Mouse (Mus musculus): ENCODE data around the gene St8sia6. TPM values are rescaled to one million over a fixed set of nuclear protein-coding genes. Genes with fewer than 3 reads are reported as not detected.

Gene St8sia6
- total RNA-seq, 4 experiments from 2014 or later: 0.36 to 0.90 (median 0.58) TPM

- DNase-seq (ENCODE audit: low spot score in 2 of 2): no peak
Measured at GRCm38 (mm10) chr2:13767532-13768411, 26.1 kb downstream of the St8sia6 start.

DNA sequence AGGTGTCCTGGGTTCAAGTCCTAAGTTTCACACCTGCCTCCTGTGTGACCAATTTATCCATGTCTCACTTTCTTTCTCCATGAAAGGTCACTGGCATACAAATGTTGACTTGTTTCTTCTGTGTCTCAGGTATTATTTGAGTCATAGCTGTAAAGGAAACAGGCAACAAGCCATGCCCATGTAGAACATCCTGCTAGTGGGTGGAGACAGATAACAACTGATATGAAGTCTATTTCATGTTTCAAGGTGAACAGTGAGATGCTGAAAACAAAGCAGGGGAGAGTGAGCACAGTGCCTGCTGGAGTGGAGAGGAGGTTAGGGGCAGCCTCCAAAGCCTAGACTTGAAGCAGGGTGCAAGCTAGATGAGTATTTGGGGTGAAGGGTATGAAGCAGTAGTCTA lies 33.5 kb downstream of the St8sia6 start:
- no peak for DNase-seq (ENCODE audit: low spot score in 2 of 2)

DNA sequence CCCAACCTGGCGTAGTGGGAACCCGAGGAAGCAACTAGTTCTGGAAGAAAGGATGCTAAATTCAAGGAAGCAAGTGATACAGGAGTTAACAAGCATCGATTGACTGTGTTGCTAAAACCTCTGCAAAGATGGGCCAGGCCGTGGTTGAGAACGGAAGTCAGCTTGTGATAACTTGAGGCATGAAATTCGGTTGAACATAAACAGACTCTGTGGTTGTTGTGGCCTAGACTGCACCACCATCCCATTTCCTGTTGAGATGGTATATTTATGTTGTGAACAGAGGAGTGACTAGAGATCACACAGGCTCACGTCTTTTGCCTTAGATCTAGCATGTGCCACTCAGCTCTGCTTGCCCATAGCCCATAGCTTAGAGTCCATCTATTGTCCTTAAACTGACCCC lies 36.5 kb downstream of the St8sia6 start:
- no peak for DNase-seq (ENCODE audit: low spot score in 2 of 2)

DNA sequence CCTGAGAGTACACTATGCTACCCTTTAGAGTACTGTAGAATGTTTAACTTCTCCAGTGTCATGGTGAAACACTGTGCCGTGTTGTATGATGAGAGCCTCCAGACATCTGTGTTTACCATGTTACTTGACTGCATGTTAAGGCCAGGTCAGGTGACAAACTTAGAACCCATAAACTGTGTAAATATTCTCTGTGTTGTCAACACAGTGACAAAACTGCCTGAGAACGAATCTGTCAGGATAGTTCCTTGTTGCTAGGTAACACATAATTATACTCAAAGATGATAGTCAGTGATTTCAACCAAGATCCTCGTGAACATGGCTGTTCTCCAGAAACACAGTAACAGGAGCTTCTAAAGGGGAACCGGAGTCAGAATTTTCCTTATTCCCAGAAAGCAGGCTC lies 38.1 kb downstream of the St8sia6 start:
- no peak for DNase-seq (ENCODE audit: low spot score in 2 of 2)

DNA sequence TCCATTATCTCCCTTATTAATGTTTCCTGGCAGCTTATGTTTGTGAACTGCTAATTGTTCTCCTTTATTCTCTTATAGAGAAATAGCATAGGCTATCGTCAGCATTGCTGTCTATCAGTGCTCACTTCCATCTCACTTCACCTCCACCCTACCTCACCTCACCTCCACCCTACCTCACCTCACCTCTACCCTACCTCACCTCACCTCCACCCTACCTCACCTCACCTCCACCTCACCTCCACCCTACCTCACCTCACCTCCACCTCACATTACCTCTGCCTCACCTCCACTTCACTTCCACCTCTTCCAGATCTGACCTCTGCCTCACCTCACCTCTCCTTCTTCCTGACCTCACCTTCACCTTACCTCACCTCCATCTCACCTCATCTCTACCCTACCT lies 42.2 kb downstream of the St8sia6 start:
- no peak for DNase-seq (ENCODE audit: low spot score in 2 of 2)

DNA sequence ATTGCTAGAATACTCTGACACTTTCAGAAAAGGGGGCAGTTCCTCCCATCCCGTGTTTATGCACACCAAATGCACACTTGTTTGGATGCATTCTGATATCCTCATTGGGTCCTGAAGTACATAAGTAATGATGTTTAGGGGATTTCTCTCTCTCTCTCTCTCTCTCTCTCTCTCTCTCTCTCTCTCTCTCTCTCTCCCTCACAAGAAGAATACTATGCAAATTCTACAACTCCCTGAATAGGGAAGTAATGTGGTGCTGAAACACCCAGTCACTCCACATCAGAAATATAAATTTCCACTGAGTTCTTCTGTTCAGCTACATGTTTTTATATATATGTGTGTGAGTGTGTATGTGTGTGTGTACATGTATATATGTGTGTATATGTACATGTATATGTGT lies 43.1 kb downstream of the St8sia6 start:
- no peak for DNase-seq (ENCODE audit: low spot score in 2 of 2)

DNA sequence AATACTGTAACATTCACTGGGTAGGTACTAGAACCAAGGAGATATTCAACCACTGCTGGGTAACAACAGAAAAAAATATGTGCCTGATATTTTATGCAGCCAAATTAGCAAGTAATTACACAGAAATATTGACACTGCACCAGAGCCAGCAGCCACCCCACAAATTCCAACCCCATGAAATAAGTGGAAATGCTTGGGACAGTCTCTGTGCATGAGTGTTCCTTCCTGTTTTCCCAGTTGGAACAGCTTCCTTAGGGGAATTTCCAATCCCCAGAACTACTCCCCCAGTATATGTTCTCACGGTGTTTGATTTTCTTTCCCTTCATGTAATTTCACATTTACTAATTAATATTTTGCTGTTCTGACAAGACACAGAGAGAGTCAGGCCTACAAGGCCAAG lies 43.8 kb downstream of the St8sia6 start:
- DNase-seq (ENCODE audit: low spot score in 2 of 2): no peak

DNA sequence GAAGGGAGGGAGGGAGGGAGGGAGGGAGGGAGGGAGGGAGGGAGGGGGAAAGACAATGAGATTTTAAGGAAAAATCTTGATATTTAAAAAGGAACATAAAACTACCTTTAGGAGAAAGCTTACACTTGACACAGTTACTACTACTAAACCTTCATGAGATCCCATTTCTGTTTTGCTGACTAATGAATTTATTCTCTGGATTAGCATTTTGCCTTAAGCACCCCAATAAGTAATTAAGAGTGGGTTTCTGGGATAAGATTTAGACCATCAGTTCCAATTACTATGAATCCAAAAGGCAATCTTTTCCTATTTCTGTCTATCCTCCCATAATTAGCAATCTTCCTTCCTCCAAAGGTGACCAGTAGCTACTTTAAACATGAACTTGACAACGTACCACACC lies 44.7 kb downstream of the St8sia6 start:
- no peak for DNase-seq (ENCODE audit: low spot score in 2 of 2)

GRCm38 (mm10) chr2:13747576-13747975 lies 46.3 kb downstream of the St8sia6 start:
- no peak for DNase-seq (ENCODE audit: low spot score in 2 of 2)

- DNase-seq (ENCODE audit: low spot score in 2 of 2): no peak
Measured at GRCm38 (mm10) chr2:13746023-13746422, 47.8 kb downstream of the St8sia6 start.

GRCm38 (mm10) chr2:13738704-13739103 lies 55.2 kb downstream of the St8sia6 start:
- no peak for DNase-seq (ENCODE audit: low spot score in 2 of 2)

- DNase-seq (ENCODE audit: low spot score in 2 of 2): no peak
Measured at GRCm38 (mm10) chr2:13727901-13728300, 66.0 kb downstream of the St8sia6 start.

GRCm38 (mm10) chr2:13725592-13725991 lies 68.3 kb downstream of the St8sia6 start:
- DNase-seq (ENCODE audit: low spot score in 2 of 2): no peak

- no peak for DNase-seq (ENCODE audit: low spot score in 2 of 2)
Measured at GRCm38 (mm10) chr2:13722241-13722640, 71.6 kb downstream of the St8sia6 start.

DNA sequence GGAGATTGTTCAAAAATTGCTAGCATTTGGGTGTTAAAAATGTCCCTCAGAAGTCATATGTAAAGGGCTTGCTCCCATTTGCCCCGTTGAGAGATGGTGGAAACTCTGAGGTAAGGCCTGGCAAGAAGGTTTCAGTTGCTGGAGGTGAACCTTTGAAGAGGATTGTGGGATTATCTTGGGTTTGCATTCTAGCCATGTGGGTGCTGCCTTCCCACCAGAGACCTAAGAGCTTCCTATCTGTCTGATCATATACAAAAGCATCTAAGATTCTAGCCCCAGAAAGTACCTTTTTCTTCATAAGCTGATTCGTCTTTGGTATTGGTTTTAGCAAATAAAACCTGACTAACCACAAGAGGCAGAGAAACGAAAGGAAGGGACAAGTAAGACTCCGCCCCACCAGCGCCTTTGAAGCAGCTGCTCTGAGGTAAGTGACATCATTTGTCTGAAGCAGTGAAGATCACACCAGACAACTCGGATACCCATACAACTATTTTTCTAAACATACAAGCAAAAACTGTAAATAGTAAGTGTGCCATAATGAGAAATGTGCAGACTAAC lies 75.2 kb downstream of the St8sia6 start:
- DNase-seq (ENCODE audit: low spot score in 2 of 2): no peak

- no peak for DNase-seq (ENCODE audit: low spot score in 2 of 2)
Measured at GRCm38 (mm10) chr2:13708785-13709184, 85.1 kb downstream of the St8sia6 start.

- no peak for DNase-seq (ENCODE audit: low spot score in 2 of 2)
Measured at GRCm38 (mm10) chr2:13697514-13697913, 96.3 kb downstream of the St8sia6 start.

DNA sequence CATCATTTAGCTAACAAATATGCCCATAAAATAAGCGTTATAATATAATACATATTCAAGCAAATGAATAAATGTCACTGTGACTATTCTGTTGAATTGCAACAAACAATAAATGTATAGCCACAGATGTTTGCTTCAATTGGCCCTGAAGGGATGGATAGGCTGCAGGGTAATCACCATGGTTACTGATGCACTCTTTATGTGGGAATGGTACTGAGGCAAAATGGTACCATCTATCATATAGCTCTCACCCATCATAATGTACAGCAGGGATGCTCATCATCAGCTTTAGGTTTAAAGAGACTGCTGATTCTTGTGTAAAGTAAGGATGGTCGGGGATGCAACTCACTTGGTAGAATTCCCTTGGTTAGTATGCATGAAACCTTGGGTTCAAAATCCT lies 99.4 kb downstream of the St8sia6 start:
- no peak for DNase-seq (ENCODE audit: low spot score in 2 of 2)

DNA sequence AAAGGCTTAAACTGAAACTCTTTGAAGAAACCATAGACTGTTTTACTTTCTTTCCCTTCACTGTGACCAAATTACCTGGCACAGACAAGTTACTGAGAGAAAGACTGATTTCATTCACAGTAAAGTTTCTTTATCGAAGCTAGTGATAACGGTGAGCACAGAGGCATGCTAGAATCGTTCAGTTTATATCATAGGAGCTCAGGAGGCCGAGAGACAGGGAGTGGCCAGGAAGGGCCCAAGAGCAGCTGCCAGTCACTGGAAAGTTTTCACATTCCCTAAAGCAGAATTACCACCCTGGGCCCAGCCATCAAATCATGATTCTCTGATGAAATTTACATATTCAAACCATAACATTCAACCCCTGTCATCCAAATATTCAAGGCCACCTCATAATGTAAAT lies 109.5 kb downstream of the St8sia6 start:
- DNase-seq (ENCODE audit: low spot score in 2 of 2): no peak

DNA sequence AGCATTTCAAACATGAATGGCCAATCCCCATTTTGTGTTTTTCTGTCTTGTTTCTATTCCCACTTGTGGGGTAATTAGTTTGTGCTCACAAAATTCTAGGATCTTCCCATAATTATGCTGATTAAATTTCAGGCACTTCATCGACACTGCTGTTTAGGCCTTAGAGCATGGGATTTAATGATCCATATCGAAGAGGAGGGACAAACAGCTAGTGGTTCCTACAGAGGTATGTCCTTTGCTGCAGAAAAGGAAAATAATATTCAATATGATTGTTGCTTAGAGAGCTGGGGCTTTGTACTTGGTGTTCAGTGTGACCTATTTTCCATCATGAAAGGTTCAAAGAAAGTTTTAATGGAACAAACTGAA lies 110.7 kb downstream of the St8sia6 start:
- DNase-seq (ENCODE audit: low spot score in 2 of 2): no peak

- no peak for DNase-seq (ENCODE audit: low spot score in 2 of 2)
Measured at GRCm38 (mm10) chr2:13682488-13683204, 111.2 kb downstream of the St8sia6 start.

DNA sequence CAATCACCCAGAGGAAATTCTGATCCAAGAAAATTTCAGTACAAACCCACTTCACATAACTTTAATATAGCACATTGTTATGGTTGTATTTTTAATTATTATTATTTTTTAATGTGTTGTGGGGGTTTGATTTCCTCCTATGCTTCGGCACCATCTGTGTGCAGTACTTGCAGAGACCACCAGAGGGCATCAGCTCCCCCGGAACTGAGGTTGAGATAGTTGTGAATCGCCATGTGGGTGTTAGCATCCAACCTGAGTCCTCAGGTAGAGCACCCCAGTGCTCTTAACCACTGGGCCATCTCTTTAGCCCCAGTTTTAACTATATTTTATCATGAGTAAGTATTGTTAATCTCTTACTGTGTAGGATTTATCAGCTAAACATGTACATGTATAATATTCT lies 120.9 kb downstream of the St8sia6 start:
- DNase-seq (ENCODE audit: low spot score in 2 of 2): no peak

GRCm38 (mm10) chr2:13672426-13672825 lies 121.4 kb downstream of the St8sia6 start:
- DNase-seq (ENCODE audit: low spot score in 2 of 2): no peak
